Mouse (Mus musculus) inflammation-experienced regulatory T-cells (primary cell): Measurements from ENCODE around the gene Ywhae. TPM values are rescaled to one million over a fixed set of nuclear protein-coding genes. Genes with fewer than 3 reads are reported as not detected.

Experiments used
- polyA plus RNA-seq, 2 experiments: library from polyadenylated mRNA; unstranded; fragments of 100-300 nt; shearing (Covaris generic); gene quantifications; one replicate each; pipeline ENCODE4 v1.2.1; 2017

The Ywhae gene
- polyA plus RNA-seq, result 100 to 1,000 TPM; 191 to 194 TPM

DNA sequence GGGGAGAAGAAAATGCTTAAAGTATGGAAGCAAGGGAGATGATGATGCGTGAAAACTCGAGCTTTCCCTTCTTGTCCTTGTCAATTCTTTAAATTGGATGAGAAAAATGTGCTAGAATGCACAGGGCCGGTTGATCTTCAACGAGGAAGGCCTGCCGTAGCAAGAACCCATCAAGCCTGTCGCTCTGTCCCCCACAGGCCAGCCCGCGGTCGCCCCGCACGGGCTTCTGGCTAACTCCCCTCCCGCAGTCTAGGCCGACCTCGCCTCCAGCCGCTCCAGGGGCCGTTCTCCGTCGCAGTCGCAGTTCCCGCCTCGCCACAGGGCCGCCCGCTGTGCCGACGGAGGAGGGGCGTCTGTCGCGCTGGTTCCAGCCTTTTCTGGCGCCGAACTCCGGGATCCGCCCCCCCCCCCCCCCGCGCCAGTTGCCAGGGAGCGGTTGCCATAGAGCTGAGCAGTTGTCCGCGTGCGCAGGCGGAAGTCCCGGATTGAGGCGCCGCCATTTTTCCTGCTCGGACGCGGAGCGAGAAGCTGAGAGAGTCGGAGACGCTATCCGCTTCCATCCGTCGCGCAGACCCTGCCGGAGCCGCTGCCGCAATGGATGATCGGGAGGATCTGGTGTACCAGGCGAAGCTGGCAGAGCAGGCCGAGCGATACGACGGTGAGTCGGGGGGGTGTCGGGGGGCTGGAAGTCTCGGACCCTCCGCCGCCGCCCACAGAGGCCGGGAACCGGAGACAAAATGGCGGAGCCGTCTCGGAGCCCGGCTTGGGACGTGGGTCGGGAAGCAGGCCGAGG is at the start of gene Ywhae:
Gene Ywhae, plus strand, starts transcription at position 436 of the 793 bp plus-strand sequence.

DNA sequence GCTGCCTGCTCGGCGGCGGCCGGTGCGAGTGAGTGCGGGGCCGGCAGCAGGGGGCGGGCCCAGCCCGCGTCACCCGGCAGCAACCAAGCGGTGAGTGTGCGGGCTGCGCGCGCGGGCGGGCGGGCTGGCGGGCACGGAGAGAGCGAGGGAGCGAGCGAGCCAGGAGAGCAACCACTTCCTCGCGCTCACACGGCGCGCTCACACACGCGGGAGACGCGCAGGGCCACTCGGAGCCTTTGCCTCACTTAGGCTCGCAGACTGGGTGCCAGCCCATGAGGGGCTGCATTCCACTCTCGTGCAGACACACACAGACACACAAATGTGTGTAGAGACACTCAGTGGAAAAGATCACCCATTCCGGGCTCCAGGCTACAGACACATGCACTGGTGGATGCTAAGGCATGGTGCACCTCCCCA is 63.4 kb downstream of the Ywhae start, which contains the start of gene Doc2b:
Gene Doc2b, minus strand, starts transcription at position 21 of the 417 bp plus-strand sequence.

Other genes with a start within 250 kb of the Ywhae start
- gene Prpf8, start 246.1 kb upstream of the Ywhae start, polyA plus RNA-seq, result 10 to 100 TPM; 50.5 to 54.7 TPM
- gene Rilp, start 222.8 kb upstream of the Ywhae start, polyA plus RNA-seq, result under 1 TPM; 0.24 to 0.40 TPM
- 1 to 10 TPM; 1.2 to 5.0 TPM for gene Scarf1, start 219.3 kb upstream of the Ywhae start, polyA plus RNA-seq
- 10 to 100 TPM; 34.3 to 47.3 TPM for gene Slc43a2, start 201.2 kb upstream of the Ywhae start, polyA plus RNA-seq
- gene Pitpna, start 144.8 kb upstream of the Ywhae start, polyA plus RNA-seq, result 100 to 1,000 TPM; 318 to 366 TPM
- gene Inpp5k, start 101.9 kb upstream of the Ywhae start, polyA plus RNA-seq, result 100 to 1,000 TPM; 117 to 127 TPM
- 10 to 100 TPM; 40.1 to 45.4 TPM for gene Myo1c, start 82.4 kb upstream of the Ywhae start, polyA plus RNA-seq
- 10 to 100 TPM; 47.7 to 62.6 TPM for gene Crk, start 53.6 kb upstream of the Ywhae start, polyA plus RNA-seq
- under 1 TPM; 0.04 to 0.09 TPM for gene Doc2b, start 63.2 kb downstream of the Ywhae start, polyA plus RNA-seq
- 10 to 100 TPM in 1 of 2 experiments, 1 to 10 TPM in 1; 7.8 to 13.7 TPM for gene Rph3al, start 205.6 kb downstream of the Ywhae start, polyA plus RNA-seq